Mouse (Mus musculus) neural tube, embryonic 11.5 days (tissue): Measurements from ENCODE around the gene Rnase2b. TPM values are rescaled to one million over a fixed set of nuclear protein-coding genes. Genes with fewer than 3 reads are reported as not detected.

Experiments used
- ATAC-seq: fragments of 200-750 bp; cut with Nextera tagmentation; 2 replicates; pipeline ENCODE4 v1.8.0; 2017; ENCODE audit warnings: moderate number of reproducible peaks, mild to moderate bottlenecking, moderate TSS enrichment, moderate library complexity; ENCODE audit not compliant: insufficient read depth, low FRiP score, low TSS enrichment
- DNase-seq: peaks from one replicate; pipeline ENCODE4 v3.0.0-alpha.2; 2015; ENCODE audit warnings: low spot score
- H3K27ac ChIP-seq: fragments of 300-500 bp; sonication (generic); 2 replicates; pipeline ENCODE4 v1.5.1; 2014; ENCODE audit warnings: low read depth, mild to moderate bottlenecking, low read length
- H3K27me3 ChIP-seq: fragments of 300-500 bp; sonication (generic); 2 replicates; pipeline ENCODE4 v1.6.1; 2014; ENCODE audit warnings: mild to moderate bottlenecking, low read length, mixed read lengths; ENCODE audit not compliant: control insufficient read depth, insufficient read depth
- H3K36me3 ChIP-seq: fragments of 300-500 bp; sonication (generic); 2 replicates; pipeline ENCODE4 v1.6.1; 2014; ENCODE audit warnings: mild to moderate bottlenecking, low read length, moderate library complexity, mixed read lengths; ENCODE audit not compliant: control insufficient read depth, insufficient read depth
- H3K4me1 ChIP-seq: fragments of 300-500 bp; sonication (generic); 2 replicates; pipeline ENCODE4 v1.6.1; 2014; ENCODE audit warnings: low read length, mixed read lengths; ENCODE audit not compliant: control insufficient read depth, insufficient read depth
- H3K4me2 ChIP-seq: fragments of 300-500 bp; sonication (generic); 2 replicates; pipeline ENCODE4 v1.6.1; 2014; ENCODE audit warnings: low read depth, mild to moderate bottlenecking, moderate library complexity
- H3K4me3 ChIP-seq: fragments of 300-500 bp; sonication (generic); 2 replicates; pipeline ENCODE4 v1.5.1; 2014; ENCODE audit warnings: low read depth, low read length
- H3K9ac ChIP-seq: fragments of 300-500 bp; sonication (generic); 2 replicates; pipeline ENCODE4 v1.6.1; 2014; ENCODE audit warnings: mild to moderate bottlenecking, low read length
- H3K9me3 ChIP-seq: fragments of 300-500 bp; sonication (generic); 2 replicates; pipeline ENCODE4 v1.6.1; 2016; ENCODE audit warnings: low read length; ENCODE audit not compliant: control insufficient read depth
- WGBS: fragments of 180-500 bp; shearing (Covaris S2); extraction: QIAGEN DNeasy Blood & Tissue Kit; methylation state at CpG from one replicate; pipeline ENCODE4 v1.1.7; 2014; 5-methylcytosine and 5-hydroxymethylcytosine counted together
- polyA plus RNA-seq: library from polyadenylated mRNA; unstranded; fragments of >200 nt; fragmentation: Nextera tagmentation; extraction: Ambion mirVana; gene quantifications from 2 replicates; pipeline ENCODE4 v1.2.1, GENCODE M21; 2014

Gene Rnase2b
- polyA plus RNA-seq, 1 experiment from 2014 or later = not detected

GRCm38 (mm10) chr14:51146685-51147084 is 15.4 kb upstream of the Rnase2b start, which contains the start of gene Rnase1:
Rnase1 (minus strand) TSS chr14:51146785.
- no peak within 1 kb of the TSS for H3K4me3 ChIP-seq
- no peak within 1 kb of the TSS for H3K4me2 ChIP-seq
- H3K4me1 ChIP-seq = peaks cover 5% of the 10 kb centered on the region; the same call in 1 of the 2 replicates
- H3K9me3 ChIP-seq = no peaks in the 10 kb centered on the region
- ATAC-seq (0 out of 2 replicates have a peak, but pooled peaks have one; percentile 48), DNase-seq (no peak)
- H3K9ac ChIP-seq = no peak within 1 kb of the TSS
- 41% methylated on average over 2 of the region's 2 CpGs for WGBS
- no peaks in the 10 kb centered on the region for H3K36me3 ChIP-seq
- H3K27ac ChIP-seq = no peak within 1 kb of the TSS
- H3K27me3 ChIP-seq = no peaks in the 10 kb centered on the region

- Histone ChIP-seq H3K9me3 (no peaks in the 10 kb centered on the region), H3K4me3 (no peak overlapping the region), H3K36me3 (no peaks in the 10 kb centered on the region), H3K9ac (no peak overlapping the region), H3K27ac (no peak overlapping the region), H3K4me1 (peaks cover 5% of the 10 kb centered on the region; the same call in 1 of the 2 replicates), H3K27me3 (no peaks in the 10 kb centered on the region), H3K4me2 (no peak overlapping the region)
- ATAC-seq (no peak), DNase-seq (no peak)
- 71% methylated on average over 3 of the region's 3 CpGs for WGBS
Measured at GRCm38 (mm10) chr14:51148006-51148405, 14.1 kb upstream of the Rnase2b start.

- Histone ChIP-seq H3K36me3 (no peaks in the 10 kb centered on the region), H3K9me3 (no peaks in the 10 kb centered on the region), H3K9ac (no peak overlapping the region), H3K27me3 (no peaks in the 10 kb centered on the region), H3K4me2 (no peak overlapping the region), H3K27ac (no peak overlapping the region), H3K4me3 (no peak overlapping the region), H3K4me1 (peaks cover 5% of the 10 kb centered on the region; the same call in 1 of the 2 replicates)
- 51% methylated on average over 5 of the region's 5 CpGs for WGBS
- no peak for ATAC-seq
- no peak for DNase-seq
Measured at GRCm38 (mm10) chr14:51149164-51149563, 12.9 kb upstream of the Rnase2b start.

GRCm38 (mm10) chr14:51150206-51150831 is 11.7 kb upstream of the Rnase2b start:
- no peaks in the 10 kb centered on the region for H3K9me3 ChIP-seq
- DNase-seq (no peak), ATAC-seq (no peak)
- 89% methylated on average over 3 of the region's 3 CpGs for WGBS
- H3K4me3 ChIP-seq = no peak overlapping the region
- H3K4me2 ChIP-seq = no peak overlapping the region
- H3K4me1 ChIP-seq = peaks cover 5% of the 10 kb centered on the region; the same call in 1 of the 2 replicates
- no peak overlapping the region for H3K9ac ChIP-seq
- no peak overlapping the region for H3K27ac ChIP-seq
- no peaks in the 10 kb centered on the region for H3K27me3 ChIP-seq
- H3K36me3 ChIP-seq = no peaks in the 10 kb centered on the region

GRCm38 (mm10) chr14:51152249-51152870 is 9.7 kb upstream of the Rnase2b start:
- Histone ChIP-seq H3K9ac (no peak overlapping the region), H3K4me1 (no peaks in the 10 kb centered on the region), H3K27ac (no peak overlapping the region), H3K27me3 (no peaks in the 10 kb centered on the region), H3K9me3 (no peaks in the 10 kb centered on the region), H3K4me2 (no peak overlapping the region), H3K4me3 (no peak overlapping the region), H3K36me3 (no peaks in the 10 kb centered on the region)
- DNase-seq (no peak), ATAC-seq (no peak)
- WGBS = 82% methylated on average over 5 of the region's 5 CpGs

GRCm38 (mm10) chr14:51156056-51156735 is 5.9 kb upstream of the Rnase2b start:
- ATAC-seq (no peak), DNase-seq (no peak)
- no peak overlapping the region for H3K27ac ChIP-seq
- H3K4me2 ChIP-seq = no peak overlapping the region
- no peaks in the 10 kb centered on the region for H3K27me3 ChIP-seq
- no peak overlapping the region for H3K9ac ChIP-seq
- no peaks in the 10 kb centered on the region for H3K36me3 ChIP-seq
- H3K4me3 ChIP-seq = no peak overlapping the region
- no peaks in the 10 kb centered on the region for H3K4me1 ChIP-seq
- 81% methylated on average over 5 of the region's 5 CpGs for WGBS
- no peaks in the 10 kb centered on the region for H3K9me3 ChIP-seq

GRCm38 (mm10) chr14:51156736-51157068 is 5.4 kb upstream of the Rnase2b start:
- WGBS = 39% methylated on average over 4 of the region's 4 CpGs

GRCm38 (mm10) chr14:51157072-51157471 is 5.0 kb upstream of the Rnase2b start:
- Histone ChIP-seq H3K9ac (no peak overlapping the region), H3K9me3 (no peaks in the 10 kb centered on the region), H3K27me3 (no peaks in the 10 kb centered on the region), H3K36me3 (no peaks in the 10 kb centered on the region), H3K4me2 (no peak overlapping the region), H3K4me1 (no peaks in the 10 kb centered on the region), H3K27ac (no peak overlapping the region), H3K4me3 (no peak overlapping the region)
- DNase-seq (no peak), ATAC-seq (no peak)
- 93% methylated on average over 1 of the region's 1 CpGs for WGBS

More at GRCm38 (mm10) chr14:51156736-51157068, 5.4 kb upstream of the Rnase2b start:
- DNase-seq (no peak), ATAC-seq (no peak)
- H3K9me3 ChIP-seq = no peaks in the 10 kb centered on the region
- no peak overlapping the region for H3K4me2 ChIP-seq
- H3K4me1 ChIP-seq = no peaks in the 10 kb centered on the region
- H3K27me3 ChIP-seq = no peaks in the 10 kb centered on the region
- H3K36me3 ChIP-seq = no peaks in the 10 kb centered on the region
- H3K9ac ChIP-seq = no peak overlapping the region
- H3K4me3 ChIP-seq = no peak overlapping the region
- no peak overlapping the region for H3K27ac ChIP-seq
